Mouse (Mus musculus) B cell, adult 2 months (primary cell): ENCODE measurements at regions not wholly inside any gene's neighbourhood (a gene's known extent, or its start where the extent isn't known, plus 50 kb on each side); places are given as distances from the start of the nearest gene placed in this dataset.

Experiments
- DNase-seq, 2 experiments: peaks; one replicate each; pipeline ENCODE4 v3.0.0; 2022

GRCm38 (mm10) chr13:44210123-44210522, 425.5 kb downstream of the Cd83 start:
- no peak for DNase-seq

GRCm38 (mm10) chr13:44212356-44212755, 427.8 kb downstream of the Cd83 start:
- no peak for DNase-seq

- DNase-seq, result no peak
Measured at GRCm38 (mm10) chr13:44212936-44213335, 428.4 kb downstream of the Cd83 start.

- no peak for DNase-seq
Measured at GRCm38 (mm10) chr13:44218266-44218665, 433.7 kb downstream of the Cd83 start.

- no peak for DNase-seq
Measured at GRCm38 (mm10) chr13:44221721-44222120, 437.1 kb downstream of the Cd83 start.

GRCm38 (mm10) chr13:44222335-44222734, 437.8 kb downstream of the Cd83 start:
- no peak for DNase-seq

GRCm38 (mm10) chr13:44227706-44228459, 443.3 kb downstream of the Cd83 start:
- no peak for DNase-seq

- DNase-seq, result no peak
Measured at GRCm38 (mm10) chr13:44228540-44229135, 444.1 kb downstream of the Cd83 start.

- DNase-seq, result no peak
Measured at GRCm38 (mm10) chr13:44229136-44229611, 444.6 kb downstream of the Cd83 start.

GRCm38 (mm10) chr13:44231403-44231802, 446.8 kb downstream of the Cd83 start:
- no peak for DNase-seq

GRCm38 (mm10) chr13:44231868-44232715, 447.5 kb downstream of the Cd83 start:
- DNase-seq, result no peak

- no peak for DNase-seq
Measured at GRCm38 (mm10) chr13:44232716-44233051, 448.1 kb downstream of the Cd83 start.

- DNase-seq, result no peak
Measured at GRCm38 (mm10) chr13:44234241-44234640, 449.7 kb downstream of the Cd83 start.

GRCm38 (mm10) chr13:44235236-44235635, 450.7 kb downstream of the Cd83 start:
- DNase-seq, result no peak

GRCm38 (mm10) chr13:44235941-44236340, 451.4 kb downstream of the Cd83 start:
- DNase-seq, result no peak

GRCm38 (mm10) chr13:44238308-44238707, 453.7 kb downstream of the Cd83 start:
- DNase-seq, result no peak

GRCm38 (mm10) chr13:44243211-44243610, 458.6 kb downstream of the Cd83 start:
- DNase-seq, result no peak

- DNase-seq, result peak; percentile 27 to 28
Measured at GRCm38 (mm10) chr13:44246714-44247251, 462.2 kb downstream of the Cd83 start.

- no peak for DNase-seq
Measured at GRCm38 (mm10) chr13:44247861-44248260, 463.3 kb downstream of the Cd83 start.

- no peak for DNase-seq
Measured at GRCm38 (mm10) chr13:44248401-44248800, 463.8 kb downstream of the Cd83 start.

- no peak for DNase-seq
Measured at GRCm38 (mm10) chr13:44249119-44249518, 464.5 kb downstream of the Cd83 start.

GRCm38 (mm10) chr13:44250474-44251201, 466.1 kb downstream of the Cd83 start:
- DNase-seq, result no peak

- no peak for DNase-seq
Measured at GRCm38 (mm10) chr13:44251503-44251902, 466.9 kb downstream of the Cd83 start.
